Comparison of ENCODE assay signal across 19 mouse cellular contexts in genomic region chr5:48606281-48606680, GRCm38 (mm10).
DNase-seq lines count a peak whose midpoint lies in the region.
"Had no signal": no experiment of that assay in that cellular context is flagged by ENCODE, and none has a peak within 500 bp of the region (broad histone marks: within the 10 kb centered on the region; RNA-seq: fewer than 3 reads in every experiment).

No protein-coding gene starts in this region.

- intact Hi-C loops in gastrocnemius, postnatal 14 days (cut with DNase I; ENCODE audit: low total_unique reads), result no loop called here
- intact Hi-C loops in heart, postnatal 36 days (cut with DNase I), result no loop called here

- peak; percentile 6 to 8 for DNase-seq in frontal cortex, postnatal 10 days (ENCODE audit: low spot score in 2 of 2)
- no peak for DNase-seq in frontal cortex, adult 2 months (ENCODE audit: extremely low spot score in 1 of 2, low spot score in 1 of 2)
- peak; percentile 67 for DNase-seq in cerebellum, adult 11-12 months
- DNase-seq in cerebellum, adult 9-11 months, result peak; percentile 71
- no peak for DNase-seq in retina, embryonic 14.5 days (ENCODE audit: low spot score)
- DNase-seq in gastrocnemius, postnatal 14 days, result no peak
- DNase-seq in heart, postnatal 36 days, result no peak
- DNase-seq: adrenal gland, postnatal 10 days; gastrocnemius, postnatal 10 days; heart, postnatal 14 days; kidney, adult 2 months; kidney, postnatal 36 days; layer of hippocampus, postnatal 36 days; liver, embryonic 13.5 days; lung, adult 18-20 months; lung, postnatal 4 days; right cerebral cortex, postnatal 4 days; thymus, adult 2 months; thymus, postnatal 36 days had no signal

Comparison
In these comparisons a context has a peak if more than half of its experiments do, and no peak if none do; other contexts are left out.
1. DNase-seq: peak in frontal cortex, postnatal 10 days (2 of 2), cerebellum, adult 11-12 months (single experiment) and cerebellum, adult 9-11 months (single experiment); none in frontal cortex, adult 2 months (0 of 2), retina, embryonic 14.5 days (single experiment), gastrocnemius, postnatal 14 days (single experiment) and heart, postnatal 36 days (0 of 2).